Mouse (Mus musculus): ENCODE measurements around the gene Exoc2. TPM values are rescaled to one million over a fixed set of nuclear protein-coding genes. Genes with fewer than 3 reads are reported as not detected.

Exoc2 gene
- polyA plus RNA-seq, 1 experiment from 2014 or later = 46.2 TPM

Other genes starting within 250 kb of the Exoc2 start
- 0.08 TPM in 1 of 2 replicates, not detected in the other for gene Irf4, start 224.9 kb downstream of the Exoc2 start, polyA plus RNA-seq (2016; fragmentation: Nextera tagmentation; extraction: Ambion mirVana)
- gene Hus1b, start 26.3 kb downstream of the Exoc2 start, polyA plus RNA-seq (2016; fragmentation: Nextera tagmentation; extraction: Ambion mirVana) = 0.24 TPM in 1 of 2 replicates, not detected in the other
- 0.13 TPM in 2 replicates for gene Gm5447, start 111 bp upstream of the Exoc2 start, polyA plus RNA-seq (2016; fragmentation: Nextera tagmentation; extraction: Ambion mirVana)

Data from midbrain, embryonic 12.5 days (tissue).